Mouse (Mus musculus): ENCODE measurements around the gene Tsfm.

Gene Tsfm

GRCm38 (mm10) chr10:126986541-126986961, 44.1 kb downstream of the Tsfm start:
- DNase-seq = peak; percentile 95

DNA sequence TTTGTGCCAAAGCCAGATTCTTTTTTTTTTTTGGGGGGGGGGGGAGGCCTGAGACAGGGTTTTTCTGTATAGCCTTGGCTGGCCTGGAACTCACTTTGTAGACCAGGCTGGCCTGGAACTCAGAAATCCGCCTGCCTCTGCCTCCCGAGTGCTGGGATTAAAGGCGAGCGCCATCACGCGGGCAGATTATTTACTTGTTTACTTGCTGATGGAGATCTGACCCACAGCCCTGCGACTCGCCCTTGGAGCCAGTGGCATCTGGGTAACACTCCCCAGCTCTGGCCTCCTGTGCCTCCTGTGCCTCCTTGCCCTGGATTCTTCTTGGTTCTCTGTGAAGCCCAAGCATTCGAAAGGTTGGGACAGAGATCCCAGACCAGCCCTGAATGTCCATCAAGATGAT, 45.1 kb downstream of the Tsfm start:
- DNase-seq = no peak

DNA sequence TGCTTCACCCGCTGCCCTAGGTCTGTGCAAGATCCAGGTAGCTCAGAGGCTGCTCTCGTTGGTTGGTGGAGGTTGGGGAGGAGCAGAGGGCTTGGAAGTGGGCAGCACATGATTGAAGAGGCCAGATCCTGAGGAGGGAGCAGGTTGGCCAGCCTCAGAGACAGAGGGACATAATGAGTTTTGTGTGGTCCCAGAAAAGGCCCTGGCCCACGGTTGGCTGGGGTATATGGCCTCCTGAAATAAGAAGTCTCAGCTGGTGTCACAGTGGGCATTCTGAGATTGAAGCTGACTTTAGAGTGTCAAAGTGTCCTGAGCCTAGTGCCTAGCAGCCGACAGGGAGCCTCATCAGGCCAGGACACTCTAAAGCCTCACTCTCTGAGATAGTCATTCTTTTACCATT, 45.5 kb downstream of the Tsfm start:
- DNase-seq = no peak

- DNase-seq = peak; percentile 65
Measured at GRCm38 (mm10) chr10:126984189-126985004, 46.2 kb downstream of the Tsfm start.

DNA sequence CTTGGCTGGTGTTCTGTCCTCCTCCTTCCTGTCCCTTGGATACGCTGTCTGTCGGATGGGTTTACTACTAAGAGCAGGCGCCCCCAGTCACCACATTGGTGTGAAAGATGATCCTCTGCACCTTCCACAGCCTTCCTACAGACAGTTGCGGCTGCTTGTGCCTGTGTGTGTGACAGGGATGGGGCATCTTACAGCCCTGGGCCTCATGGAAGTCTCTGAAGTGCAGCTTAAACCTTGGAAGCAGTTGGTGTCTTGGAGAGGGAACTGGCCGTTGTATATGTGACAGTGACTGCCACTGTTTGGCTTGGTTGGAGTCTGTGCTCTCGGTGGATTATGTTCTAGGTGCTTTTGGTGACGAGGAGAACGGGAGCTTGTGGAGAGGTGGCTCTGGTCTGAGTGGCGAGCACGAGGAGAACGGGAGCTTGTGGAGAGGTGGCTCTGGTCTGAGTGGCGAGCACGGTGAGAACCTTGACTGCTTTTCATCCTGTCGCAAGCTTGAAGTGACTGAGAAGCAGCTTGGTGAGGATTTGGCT, 47.4 kb downstream of the Tsfm start:
- no peak for DNase-seq

DNA sequence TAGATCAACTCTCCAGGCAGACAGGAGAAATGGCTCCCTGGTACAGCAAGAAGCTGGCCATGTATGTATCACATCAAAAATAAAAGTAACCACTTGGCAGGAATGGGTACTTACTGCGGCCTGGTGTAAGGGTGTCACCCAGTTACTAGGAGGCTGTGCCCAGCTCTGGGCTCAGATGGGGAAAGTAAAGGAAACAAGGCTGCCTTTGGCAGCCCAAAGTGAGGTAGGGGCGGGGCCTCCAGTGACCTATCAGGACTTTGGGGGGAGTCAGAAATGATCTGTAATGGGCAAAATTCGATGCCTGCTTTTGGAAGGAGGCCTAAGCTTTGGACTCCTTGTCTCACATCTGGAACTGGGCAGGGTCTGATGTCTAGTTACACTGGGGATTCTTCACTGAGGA, 48.9 kb downstream of the Tsfm start:
- DNase-seq = no peak

- DNase-seq = no peak
Measured at GRCm38 (mm10) chr10:126980933-126981530, 49.6 kb downstream of the Tsfm start.

GRCm38 (mm10) chr10:126980221-126980932, 50.3 kb downstream of the Tsfm start:
- peak; percentile 69 for DNase-seq

GRCm38 (mm10) chr10:126979636-126980151, 50.9 kb downstream of the Tsfm start:
- DNase-seq = no peak

- DNase-seq = peak; percentile 90
Measured at GRCm38 (mm10) chr10:126979121-126979635, 51.5 kb downstream of the Tsfm start.

- DNase-seq = peak; percentile 100
Measured at GRCm38 (mm10) chr10:126978277-126978994, 52.2 kb downstream of the Tsfm start, which contains the start of gene Ctdsp2. Gene Ctdsp2, plus strand, starts transcription at chr10:126978717.

DNA sequence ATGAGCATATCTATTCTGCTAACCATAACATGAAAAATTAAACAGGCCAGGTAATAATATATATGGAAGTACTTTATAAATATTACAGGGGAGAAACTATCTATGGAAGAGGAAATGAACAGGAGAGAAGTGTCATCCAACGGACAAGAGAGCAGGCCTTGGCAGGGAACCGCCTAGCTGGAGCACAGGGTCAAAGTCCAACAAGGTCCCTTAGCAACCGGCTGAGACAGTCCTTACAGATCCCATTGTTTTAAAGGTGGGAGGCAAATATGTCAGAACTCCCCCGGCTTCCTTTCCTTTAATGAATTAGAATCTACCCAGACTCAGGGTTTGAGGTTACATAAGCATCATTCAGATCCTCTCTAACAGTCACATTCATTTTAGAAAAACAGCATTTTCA, 53.6 kb downstream of the Tsfm start:
- peak; percentile 67 for DNase-seq

- DNase-seq = no peak
Measured at GRCm38 (mm10) chr10:126975706-126976105, 54.9 kb downstream of the Tsfm start.

GRCm38 (mm10) chr10:126972988-126973387, 57.7 kb downstream of the Tsfm start:
- no peak for DNase-seq

DNA sequence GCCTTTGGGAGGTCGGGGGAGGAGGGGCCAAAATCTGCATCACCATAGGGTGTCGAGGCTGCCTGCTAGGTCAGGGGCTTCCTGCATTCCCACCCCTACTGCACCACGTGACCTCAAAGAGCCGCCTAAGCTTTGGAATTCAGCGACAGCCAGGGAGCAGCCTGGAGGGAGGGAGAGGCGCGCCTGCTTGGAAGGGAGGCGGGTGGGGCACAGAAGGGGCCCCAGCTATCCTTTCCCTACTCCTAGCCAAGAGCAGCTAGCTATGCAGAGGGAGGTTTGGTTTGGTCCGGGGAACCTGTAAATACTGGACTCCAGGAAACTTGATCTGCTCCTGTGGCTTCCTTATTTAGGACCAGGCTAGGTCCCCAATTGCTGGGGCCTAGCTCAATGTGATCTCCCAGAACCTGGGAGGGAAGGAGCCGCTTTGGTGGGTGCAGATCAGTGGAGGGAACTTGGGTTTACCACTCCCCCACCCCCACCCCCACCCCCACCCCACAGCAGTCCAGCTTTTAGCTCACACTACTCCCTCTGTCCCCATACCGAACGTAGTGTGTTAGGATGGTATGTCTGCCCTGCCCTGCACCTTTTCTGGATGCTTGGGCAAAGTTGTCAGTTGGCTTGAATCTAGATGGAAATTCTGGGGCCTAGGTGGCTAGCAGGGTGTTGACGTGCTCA, 58.5 kb downstream of the Tsfm start:
- peak; percentile 83 for DNase-seq

- peak; percentile 35 for DNase-seq
Measured at GRCm38 (mm10) chr10:126971363-126972050, 59.1 kb downstream of the Tsfm start.

GRCm38 (mm10) chr10:126963821-126964220, 66.8 kb downstream of the Tsfm start:
- no peak for DNase-seq

GRCm38 (mm10) chr10:126962966-126963330, 67.7 kb downstream of the Tsfm start:
- DNase-seq = peak; percentile 50

DNA sequence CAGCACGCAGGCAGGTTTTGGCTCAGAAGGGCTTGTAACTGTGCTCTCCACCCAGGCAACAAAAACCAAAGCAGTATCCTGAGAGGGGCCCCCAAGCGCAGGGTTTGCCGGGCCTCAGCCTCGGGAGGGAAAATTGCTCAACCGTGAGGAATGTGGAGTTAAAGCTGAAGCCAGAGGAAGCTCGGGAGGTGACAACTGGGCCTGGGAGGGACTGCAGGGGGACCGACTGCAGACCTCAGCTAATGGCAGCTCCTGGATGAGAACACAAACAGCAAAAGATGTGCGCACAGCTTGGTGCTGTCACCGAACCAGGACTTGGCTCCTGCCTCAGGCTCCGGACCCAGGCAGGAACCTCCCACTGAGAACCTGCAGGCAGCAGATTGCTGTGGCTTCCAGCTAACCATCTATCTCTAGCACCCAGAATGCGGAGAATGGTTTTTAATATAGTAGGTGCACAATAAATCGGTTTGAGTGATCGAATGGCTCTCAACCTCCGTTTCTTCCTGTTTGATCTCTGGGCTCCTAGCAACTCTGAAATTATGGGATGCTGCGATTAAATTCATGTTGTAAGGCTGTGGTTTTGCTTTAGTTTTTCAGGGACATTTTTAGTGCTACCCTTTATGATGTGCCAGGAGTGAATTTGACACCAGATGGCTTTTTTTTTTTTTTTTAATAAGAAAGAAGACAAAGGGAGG, 68.2 kb downstream of the Tsfm start:
- DNase-seq = peak; percentile 74

DNA sequence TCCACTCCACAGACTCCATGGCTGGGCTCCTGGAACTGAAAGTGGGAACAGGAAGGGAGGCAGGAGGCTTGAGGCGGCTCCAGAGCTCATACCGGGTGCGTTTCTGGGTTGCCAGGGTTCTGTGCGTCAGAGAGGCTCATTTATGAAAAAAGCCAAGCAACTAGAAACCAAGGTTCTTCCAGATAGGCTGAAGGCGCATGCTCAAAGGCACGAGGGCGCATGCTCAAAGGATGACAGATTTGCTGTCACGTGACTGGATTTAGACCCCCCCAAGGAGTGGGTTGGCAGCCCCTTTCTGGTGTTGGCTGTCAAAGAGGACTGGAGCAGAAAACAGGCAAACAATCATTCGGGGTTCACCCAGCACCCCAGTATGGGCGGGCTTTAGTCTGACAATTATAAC, 68.9 kb downstream of the Tsfm start:
- peak; percentile 64 for DNase-seq
